Mouse (Mus musculus): ENCODE results near the gene Sema4g. TPM values are rescaled to one million over a fixed set of nuclear protein-coding genes. Genes with fewer than 3 reads are reported as not detected.
A peak's percentile ranks its signal among the peaks of the same experiment; 100 is the strongest.
"Not testable (repeated sequence)": the region's sequence is repeated elsewhere in the genome, so short reads cannot be mapped to it uniquely, and the experiment has no call there.

The Sema4g gene
- total RNA-seq, 2 experiments from 2014 or later, result 2.5 to 3.4 TPM

DNA sequence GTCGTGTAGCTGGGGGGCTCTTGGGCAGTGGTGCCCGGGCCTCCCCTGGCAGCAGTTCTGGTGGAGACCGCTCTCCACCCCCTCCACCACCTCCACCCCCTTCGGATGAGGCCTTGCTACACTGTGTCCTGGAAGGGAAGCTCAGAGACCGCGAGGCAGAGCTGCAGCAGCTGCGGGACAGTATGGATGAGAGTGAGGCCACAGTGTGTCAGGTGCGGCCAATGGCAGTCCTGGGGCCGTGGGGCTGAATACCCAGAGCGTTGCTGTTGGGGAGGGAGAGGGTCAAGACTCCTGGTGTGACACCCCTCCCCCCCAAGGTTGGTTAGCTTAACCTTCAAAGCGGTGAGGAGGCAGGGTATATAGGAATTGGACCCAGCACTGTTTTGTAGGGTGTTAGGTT is 35.1 kb downstream of the Sema4g start:
- no peak for DNase-seq (ENCODE audit: low spot score in 2 of 2)

- DNase-seq (ENCODE audit: low spot score in 2 of 2), result no peak
These were observed 35.9 kb downstream of the Sema4g start for GRCm38 (mm10) chr19:45024775-45025174.

DNA sequence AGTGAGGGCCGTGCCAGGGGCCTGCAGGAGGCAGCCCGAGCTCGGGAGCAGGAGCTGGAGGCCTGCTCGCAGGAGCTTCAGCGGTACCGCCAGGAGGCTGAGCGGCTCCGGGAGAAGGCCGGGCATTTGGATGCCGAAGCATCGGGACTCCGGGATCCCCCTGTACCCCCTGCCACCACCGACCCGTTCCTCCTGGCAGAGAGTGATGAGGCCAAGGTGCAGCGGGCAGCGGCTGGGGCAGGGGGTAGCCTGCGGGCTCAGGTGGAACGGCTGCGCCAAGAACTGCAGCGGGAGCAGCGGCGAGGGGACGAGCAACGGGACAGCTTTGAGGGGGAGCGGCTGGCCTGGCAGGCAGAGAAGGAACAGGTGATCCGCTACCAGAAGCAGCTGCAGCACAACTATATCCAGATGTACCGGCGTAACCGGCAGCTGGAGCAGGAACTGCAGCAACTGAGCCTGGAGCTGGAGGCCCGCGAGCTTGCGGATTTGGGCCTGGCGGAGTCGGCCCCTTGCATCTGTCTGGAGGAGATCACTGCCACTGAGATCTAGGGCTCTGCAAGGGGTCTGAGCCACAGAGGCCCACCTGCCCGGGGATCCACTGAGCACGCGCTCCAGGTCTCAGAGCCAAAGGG is 37.2 kb downstream of the Sema4g start:
- DNase-seq (ENCODE audit: low spot score in 2 of 2), result no peak

- no peak for DNase-seq (ENCODE audit: low spot score in 2 of 2)
These were observed 38.2 kb downstream of the Sema4g start for GRCm38 (mm10) chr19:45026958-45027670.

DNA sequence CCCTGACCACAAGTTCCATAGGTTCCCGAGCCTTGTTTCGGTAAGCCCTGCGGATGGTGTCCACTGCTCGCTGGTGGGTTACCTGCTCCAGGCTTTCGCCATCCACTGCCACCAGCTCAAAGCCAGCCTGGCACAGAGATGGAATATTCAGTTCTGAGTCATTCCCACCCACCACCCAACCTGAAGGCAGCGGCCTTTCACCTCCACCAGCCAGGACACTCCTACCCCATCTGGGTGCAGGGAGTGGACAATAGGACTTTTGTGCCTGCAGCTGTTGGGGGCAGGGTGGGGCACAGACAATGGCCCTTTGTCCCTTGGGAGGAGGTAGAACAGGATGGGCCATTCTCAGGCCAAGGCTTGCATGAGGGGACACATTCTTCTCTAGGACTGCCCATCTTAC is 38.9 kb downstream of the Sema4g start:
- DNase-seq (ENCODE audit: low spot score in 2 of 2), result no peak

DNA sequence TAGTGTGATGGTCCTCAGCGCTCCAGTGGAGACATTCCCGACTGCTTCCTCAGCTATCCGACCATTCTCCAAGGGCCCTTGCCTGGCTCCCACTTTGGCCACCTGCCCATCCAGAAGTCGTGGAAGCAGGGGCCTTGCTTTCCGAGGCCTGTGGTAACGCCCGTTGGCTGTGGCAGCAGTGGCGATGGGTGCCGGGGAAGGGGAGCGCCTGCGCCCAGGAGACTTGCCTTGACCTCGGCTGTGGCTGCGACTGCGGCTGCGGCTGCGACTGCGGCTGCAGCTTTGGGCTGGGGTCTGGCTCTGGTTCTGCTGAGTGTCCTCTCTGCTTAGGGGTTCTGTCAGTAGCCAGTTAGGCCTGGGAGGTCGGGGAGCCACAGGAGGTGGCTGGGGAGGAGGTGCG is 39.8 kb downstream of the Sema4g start:
- no peak for DNase-seq (ENCODE audit: low spot score in 2 of 2)

- no peak for DNase-seq (ENCODE audit: low spot score in 2 of 2)
These were observed 40.7 kb downstream of the Sema4g start for GRCm38 (mm10) chr19:45029571-45029970.

GRCm38 (mm10) chr19:45030111-45030510 is 41.2 kb downstream of the Sema4g start:
- peak in 1 of 2 experiments; percentile 75 for DNase-seq (ENCODE audit: low spot score in 2 of 2)

DNA sequence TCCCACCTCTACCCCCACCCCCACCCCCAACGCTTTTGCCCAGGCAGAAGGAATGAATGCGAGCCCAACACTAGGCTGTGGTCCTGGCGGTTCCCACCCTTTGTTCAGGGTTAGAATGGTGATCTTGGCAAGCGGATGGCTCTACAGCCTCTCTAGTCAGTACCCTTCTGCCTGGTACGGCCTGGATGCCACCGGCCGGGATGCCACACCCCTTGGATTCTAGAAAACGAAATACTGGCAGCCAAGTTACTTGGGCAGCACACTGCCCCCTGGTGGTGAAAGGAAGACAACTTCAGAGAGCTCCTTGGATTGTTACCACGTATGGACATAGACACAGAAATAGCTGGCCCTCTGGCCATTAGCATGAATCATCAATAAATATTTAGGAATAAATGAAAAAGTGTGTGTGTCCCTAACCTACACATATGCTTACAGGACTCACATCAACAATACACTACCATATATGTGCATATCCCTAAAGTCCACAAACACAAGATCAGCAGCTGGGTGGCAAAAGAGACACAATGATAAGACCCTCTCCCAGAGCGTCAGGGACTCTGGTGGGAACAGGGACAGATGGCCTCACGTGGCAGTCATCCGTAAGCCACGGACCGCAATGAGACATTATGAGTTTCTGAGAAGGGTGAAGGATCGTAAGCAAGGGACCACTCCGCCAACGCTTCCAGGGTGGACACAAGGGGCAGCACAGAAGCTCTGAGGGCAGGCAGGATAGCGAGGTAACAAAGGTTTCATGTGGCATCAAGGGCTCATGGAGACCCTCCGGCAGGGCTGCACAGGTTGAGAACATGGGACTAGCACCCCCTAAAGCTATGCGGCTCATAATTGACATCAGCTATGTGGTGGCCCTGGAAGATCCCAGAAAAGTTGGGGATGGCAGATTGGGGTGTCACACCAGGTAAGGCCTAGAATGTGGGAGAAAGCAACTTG is 42.1 kb downstream of the Sema4g start:
- peak in 1 of 2 experiments; percentile 78 for DNase-seq (ENCODE audit: low spot score in 2 of 2)

DNA sequence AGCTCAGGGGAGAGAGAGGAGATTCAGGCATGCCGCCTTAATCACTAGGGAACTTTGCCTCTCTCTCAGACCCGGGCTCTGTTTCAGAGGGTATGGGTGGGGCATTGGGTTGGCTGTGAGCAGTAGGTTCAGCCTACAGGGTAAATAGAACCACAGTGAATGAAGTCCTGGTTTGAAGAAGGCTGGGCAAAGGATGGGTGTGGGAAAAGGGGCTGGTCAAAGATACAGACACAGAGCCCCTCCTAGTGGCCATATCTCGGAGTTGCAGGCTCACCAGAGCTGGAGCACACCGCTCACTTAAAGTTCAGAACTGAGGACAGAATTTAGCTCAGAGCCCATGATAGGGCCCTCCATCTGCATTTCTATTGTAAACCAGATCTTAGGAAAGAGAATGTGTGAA is 42.9 kb downstream of the Sema4g start:
- DNase-seq (ENCODE audit: low spot score in 2 of 2), result peak in 1 of 2 experiments; percentile 74

- DNase-seq (ENCODE audit: low spot score in 2 of 2), result no peak
These were observed 43.9 kb downstream of the Sema4g start for GRCm38 (mm10) chr19:45032570-45033332.

DNA sequence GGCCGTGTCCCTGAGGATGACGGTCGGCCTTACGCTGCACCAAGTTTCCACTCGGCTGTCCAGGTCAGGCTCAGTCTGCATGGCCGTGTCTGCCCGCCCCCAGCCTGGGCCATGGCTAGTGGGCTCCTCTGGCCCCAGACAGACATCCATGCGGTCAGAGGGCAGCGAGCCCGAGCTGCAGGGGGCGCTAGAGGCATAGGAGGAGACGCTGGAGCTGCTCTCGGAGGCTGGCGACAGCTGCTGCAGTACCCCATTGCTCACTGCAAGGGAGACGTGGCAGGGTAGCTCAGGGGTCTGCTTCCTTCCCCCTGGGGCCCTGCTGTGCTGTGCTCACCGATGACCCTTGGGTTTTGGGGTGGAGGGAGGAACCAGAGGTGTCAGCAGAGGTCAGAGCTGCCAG is 48.0 kb downstream of the Sema4g start:
- peak in 1 of 2 experiments; percentile 71 for DNase-seq (ENCODE audit: low spot score in 2 of 2)

DNA sequence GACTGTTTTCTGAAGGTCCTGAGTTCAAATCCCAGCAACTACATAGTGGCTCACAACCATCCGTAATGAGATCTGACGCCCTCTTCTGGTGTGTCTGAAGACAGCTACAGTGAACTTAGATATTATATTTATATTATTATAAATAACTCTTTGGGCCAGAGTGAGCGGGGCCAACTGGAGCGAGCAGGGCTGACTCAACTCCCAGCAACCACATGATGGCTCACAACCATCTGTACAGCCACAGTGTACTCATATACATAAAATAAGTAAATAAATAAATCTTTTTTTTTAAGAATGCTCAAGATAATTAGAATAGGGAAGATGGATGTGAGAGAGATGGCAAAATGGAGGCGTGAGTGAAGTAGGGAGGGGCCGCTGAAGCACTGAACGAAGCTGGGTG is 49.3 kb downstream of the Sema4g start:
- DNase-seq (ENCODE audit: low spot score in 2 of 2), result not testable (repeated sequence)

DNA sequence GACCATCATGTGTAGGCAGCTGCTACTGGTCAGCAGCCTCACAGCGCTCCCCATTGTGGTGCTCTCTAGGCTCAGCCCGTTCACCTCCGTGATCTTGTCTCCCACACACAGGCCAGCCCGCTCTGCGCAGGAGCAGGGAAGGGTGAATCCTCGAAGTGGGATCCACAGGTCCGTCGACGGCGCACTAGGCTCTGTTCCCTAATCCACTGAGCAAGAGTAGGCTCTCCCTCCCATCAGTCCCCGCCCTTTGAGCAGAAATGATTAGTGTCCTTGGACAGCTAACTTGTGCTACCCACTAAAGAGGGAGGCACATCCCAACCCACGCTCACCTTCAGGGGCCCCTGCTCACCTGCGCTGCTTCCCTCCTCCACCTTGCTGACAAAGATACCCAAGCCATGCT is 51.3 kb downstream of the Sema4g start:
- DNase-seq (ENCODE audit: low spot score in 2 of 2), result no peak

DNA sequence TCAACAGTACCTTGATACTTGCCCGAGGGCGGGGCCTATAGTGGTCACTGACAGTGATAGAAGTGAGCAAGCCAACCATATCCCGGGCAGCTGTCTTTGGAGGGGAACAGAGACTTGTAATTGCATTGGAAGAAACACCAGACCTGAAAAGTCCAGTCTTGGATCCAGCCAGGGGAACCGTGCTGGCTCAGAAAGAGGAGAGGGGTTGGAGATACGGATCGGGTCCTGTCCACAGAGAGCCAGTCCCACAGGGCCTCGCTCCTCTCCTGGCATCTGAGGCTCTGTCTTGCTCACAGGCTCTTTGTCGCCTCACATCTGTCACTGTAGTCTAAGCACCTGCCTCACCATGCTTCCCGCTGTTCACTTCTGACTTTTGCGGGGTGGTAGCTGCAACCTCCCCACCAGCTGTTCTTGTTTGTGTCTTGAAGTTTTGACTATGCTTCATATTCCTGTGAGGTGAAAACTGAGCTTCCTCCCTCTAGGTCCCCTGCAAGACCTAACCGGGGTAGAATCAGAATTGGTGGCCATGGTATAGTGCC is 55.6 kb downstream of the Sema4g start:
- no peak for DNase-seq (ENCODE audit: low spot score in 2 of 2)

GRCm38 (mm10) chr19:45045236-45045635 is 56.3 kb downstream of the Sema4g start:
- no peak for DNase-seq (ENCODE audit: low spot score in 2 of 2)

DNA sequence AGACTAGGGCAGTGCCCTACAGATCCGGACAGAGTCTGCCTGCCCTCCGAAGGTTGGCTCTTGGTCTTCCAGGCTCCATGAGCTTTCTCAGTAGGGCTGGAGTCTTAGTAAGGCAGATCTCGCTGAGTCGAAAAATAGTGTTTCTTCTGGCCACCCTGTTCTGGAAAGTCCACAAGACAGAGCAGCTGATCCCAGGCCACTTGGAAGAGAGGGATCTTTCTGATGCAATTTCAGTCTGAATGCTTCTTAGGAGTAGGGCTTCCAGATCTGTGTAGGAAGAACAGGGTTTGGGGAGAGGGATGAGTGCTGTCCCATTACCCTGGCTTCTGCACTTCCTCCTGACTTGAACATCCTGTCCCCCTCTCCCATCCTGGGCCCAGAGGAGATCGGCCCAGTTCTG is 56.8 kb downstream of the Sema4g start, which contains the start of gene Pdzd7:
Pdzd7 (minus strand) TSS at position 67 of the 400 bp plus-strand sequence.
- no peak for DNase-seq (ENCODE audit: low spot score in 2 of 2)

DNA sequence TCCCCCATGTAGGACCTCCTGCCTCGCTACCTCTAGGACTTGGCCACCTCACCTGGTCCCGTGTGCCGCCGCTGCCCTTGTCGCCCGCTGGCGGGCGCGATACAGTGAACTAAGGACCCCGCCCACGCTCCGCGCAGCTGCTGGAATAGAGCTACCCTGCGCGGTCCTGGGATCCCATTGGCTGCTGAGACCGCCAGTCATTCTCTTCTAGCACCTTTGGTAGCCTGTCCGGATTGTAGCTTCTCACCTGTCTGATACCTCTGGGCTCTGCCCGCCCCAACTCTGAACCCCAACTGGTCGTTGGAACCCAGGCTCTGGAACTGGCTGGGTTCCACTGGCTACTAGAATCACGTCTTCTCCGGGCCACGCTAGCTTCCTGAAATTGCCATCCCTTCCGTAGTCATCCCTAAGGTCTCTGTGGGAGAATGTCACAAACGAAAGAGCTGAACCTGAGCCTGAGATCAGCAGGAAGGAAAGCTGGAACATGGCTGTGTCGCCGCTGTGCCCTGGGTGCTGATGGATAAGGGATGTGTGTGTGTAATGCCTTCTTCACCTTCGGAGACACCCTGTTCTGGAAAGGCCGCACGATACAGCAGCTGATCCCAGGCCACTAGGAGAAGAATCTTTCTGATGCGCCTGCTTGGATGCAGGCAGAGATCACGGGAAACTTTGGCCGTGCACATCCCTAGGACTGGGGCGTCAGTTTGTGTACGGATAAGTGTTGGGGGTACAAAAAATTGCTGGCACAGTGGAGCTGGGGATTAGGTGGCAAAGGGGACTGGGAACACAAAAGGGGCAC is 57.8 kb downstream of the Sema4g start:
- peak in 1 of 2 experiments; percentile 81 for DNase-seq (ENCODE audit: low spot score in 2 of 2)

DNA sequence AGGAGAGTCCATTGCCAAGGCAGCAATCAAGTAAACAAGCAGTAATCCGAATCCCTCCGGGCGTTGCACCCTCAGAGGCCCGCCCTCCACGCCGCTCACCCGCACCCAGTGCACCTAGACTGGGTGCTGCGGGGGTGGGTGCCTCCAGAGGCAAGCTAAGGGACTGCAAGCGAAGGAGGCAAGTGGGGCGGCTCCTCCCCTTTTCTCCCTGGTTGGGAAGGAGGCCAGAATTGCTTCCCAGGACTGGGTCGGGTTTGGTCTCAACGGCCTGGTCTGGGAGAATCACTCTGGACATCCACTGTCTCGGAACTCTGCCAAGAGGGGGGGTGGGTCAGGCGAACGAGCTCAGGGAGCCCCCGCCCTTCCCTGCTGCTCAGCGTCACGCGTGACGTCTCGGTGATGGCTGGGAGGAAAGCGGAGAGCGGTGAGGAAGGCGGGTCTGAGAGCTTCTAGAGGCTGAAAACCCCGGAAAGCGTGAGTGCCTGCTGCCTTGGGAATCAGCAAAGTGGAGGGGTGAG is 58.6 kb downstream of the Sema4g start, which contains the start of gene Sfxn3:
Sfxn3 (plus strand) TSS at position 87 of the 518 bp plus-strand sequence.
- DNase-seq (ENCODE audit: low spot score in 2 of 2), result peak; percentile 94 to 96
